Mouse (Mus musculus) embryonic facial prominence, embryonic 14.5 days (tissue): ENCODE data around the gene Nhp2. TPM values are rescaled to one million over a fixed set of nuclear protein-coding genes. Genes with fewer than 3 reads are reported as not detected.
A peak's percentile ranks its signal among the peaks of the same experiment; 100 is the strongest.

Experiments used
- ATAC-seq: fragments of 200-750 bp; cut with Nextera tagmentation; 2 replicates; pipeline ENCODE4 v1.8.0; 2017; ENCODE audit warnings: low read depth, moderate number of reproducible peaks, moderate TSS enrichment
- DNase-seq: peaks from one replicate; pipeline ENCODE4 v3.0.0-alpha.2; 2015; ENCODE audit warnings: low spot score
- H3K27ac ChIP-seq: fragments of 300-500 bp; sonication (generic); replicated peaks from 2 replicates; pipeline ENCODE4 v1.5.1; 2014; ENCODE audit warnings: low read depth, mild to moderate bottlenecking, low read length, moderate library complexity
- H3K27me3 ChIP-seq: fragments of 300-500 bp; sonication (generic); replicated peaks from 2 replicates; pipeline ENCODE4 v1.6.1; 2014; ENCODE audit warnings: low read length; ENCODE audit not compliant: control insufficient read depth, insufficient read depth
- H3K36me3 ChIP-seq: fragments of 300-500 bp; sonication (generic); 2 replicates; pipeline ENCODE4 v1.6.1; 2014; ENCODE audit warnings: low read length, mixed read lengths; ENCODE audit not compliant: control insufficient read depth, insufficient read depth
- H3K4me1 ChIP-seq: fragments of 300-500 bp; sonication (generic); 2 replicates; pipeline ENCODE4 v1.6.1; 2014; ENCODE audit warnings: antibody characterized with exemption, low read length; ENCODE audit not compliant: control insufficient read depth, insufficient read depth
- H3K4me2 ChIP-seq: fragments of 300-500 bp; sonication (generic); 2 replicates; pipeline ENCODE4 v1.6.1; 2014; ENCODE audit warnings: low read depth, mild to moderate bottlenecking, low read length, moderate library complexity, mixed read lengths
- H3K4me3 ChIP-seq: fragments of 300-500 bp; sonication (generic); 2 replicates; pipeline ENCODE4 v1.5.1; 2014; ENCODE audit warnings: low read depth, mild to moderate bottlenecking, low read length
- H3K9ac ChIP-seq: fragments of 300-500 bp; sonication (generic); 2 replicates; pipeline ENCODE4 v1.6.1; 2014; ENCODE audit warnings: low read depth, mild to moderate bottlenecking, low read length, moderate library complexity, mixed read lengths
- H3K9me3 ChIP-seq: fragments of 300-500 bp; sonication (generic); 2 replicates; pipeline ENCODE4 v1.6.1; 2016; ENCODE audit warnings: low read length; ENCODE audit not compliant: control insufficient read depth
- WGBS: fragments of 180-500 bp; shearing (Covaris S2); extraction: QIAGEN DNeasy Blood & Tissue Kit; methylation state at CpG from one replicate; pipeline ENCODE4 v1.1.7; 2014; 5-methylcytosine and 5-hydroxymethylcytosine counted together
- polyA plus RNA-seq: library from polyadenylated mRNA; unstranded; fragments of >200 nt; fragmentation: Nextera tagmentation; extraction: Ambion mirVana; gene quantifications from 2 replicates; pipeline ENCODE4 v1.2.1, GENCODE M21; 2014

The Nhp2 gene
- polyA plus RNA-seq, 1 experiment from 2014 or later, result 158 TPM

DNA sequence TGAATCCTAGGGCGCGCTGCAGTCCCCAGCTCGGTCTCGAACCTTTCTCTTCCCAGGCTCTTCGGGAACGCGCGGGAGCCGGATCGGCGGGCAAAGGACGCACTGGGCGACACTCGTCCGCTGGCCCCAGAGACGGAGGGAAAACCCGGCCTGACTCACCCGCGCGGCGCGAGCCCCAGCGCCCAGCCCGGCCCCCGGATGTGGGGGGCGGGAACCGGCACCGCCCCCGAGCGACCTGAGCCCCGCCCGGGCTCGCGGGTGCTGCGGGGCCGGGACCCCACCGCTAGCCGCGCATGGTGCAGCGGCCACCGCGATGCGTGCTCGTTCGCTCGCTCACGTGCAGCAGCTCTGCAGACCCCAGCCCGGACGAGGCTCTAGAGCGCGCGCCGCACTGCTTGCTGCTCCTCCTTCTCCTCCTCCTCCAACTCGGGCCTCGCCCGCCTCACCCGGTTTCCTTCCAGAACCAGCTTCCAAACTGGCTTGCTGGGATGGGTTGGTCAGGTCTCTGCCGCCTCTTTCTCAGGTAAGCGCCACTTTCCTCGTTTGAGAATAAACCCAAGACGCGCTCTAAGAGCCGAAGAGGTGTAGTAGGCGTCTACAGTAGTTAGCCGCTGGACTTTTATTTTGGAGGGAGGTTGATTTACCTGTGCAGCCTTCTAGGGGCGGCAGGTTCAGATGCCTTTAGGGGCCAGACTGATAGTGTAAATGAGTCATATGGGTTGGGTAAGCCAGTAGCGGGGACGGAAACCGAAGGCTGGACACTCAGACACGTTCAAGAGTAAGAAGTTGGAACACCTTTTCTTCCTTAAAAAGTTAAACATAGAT, 31.4 kb downstream of the Nhp2 start, which contains the start of the genes N4bp3 and D930048N14Rik:
Gene N4bp3 (minus strand): TSS at position 152 of the 825 bp plus-strand sequence.
Gene D930048N14Rik (plus strand): TSS at position 264 of the 825 bp plus-strand sequence.
- Histone ChIP-seq H3K36me3 (0 out of 2 replicates have a peak, but pooled peaks cover under 1% of the 10 kb centered on the region), H3K4me1 (peaks cover 19% of the 10 kb centered on the region; the same call in 1 of the 2 replicates), H3K4me2 (peak within 1 kb of the TSS; percentile 95), H3K4me3 (peak within 1 kb of the TSS; percentile 68), H3K9me3 (no peaks in the 10 kb centered on the region), H3K27me3 (no peaks in the 10 kb centered on the region), H3K9ac (peak within 1 kb of the TSS; percentile 79), H3K27ac (peak within 1 kb of the TSS; percentile 30)
- DNase-seq (peak; percentile 71), ATAC-seq (peak; percentile 75)
- WGBS, result 2% methylated on average over 35 of the region's 70 CpGs

DNA sequence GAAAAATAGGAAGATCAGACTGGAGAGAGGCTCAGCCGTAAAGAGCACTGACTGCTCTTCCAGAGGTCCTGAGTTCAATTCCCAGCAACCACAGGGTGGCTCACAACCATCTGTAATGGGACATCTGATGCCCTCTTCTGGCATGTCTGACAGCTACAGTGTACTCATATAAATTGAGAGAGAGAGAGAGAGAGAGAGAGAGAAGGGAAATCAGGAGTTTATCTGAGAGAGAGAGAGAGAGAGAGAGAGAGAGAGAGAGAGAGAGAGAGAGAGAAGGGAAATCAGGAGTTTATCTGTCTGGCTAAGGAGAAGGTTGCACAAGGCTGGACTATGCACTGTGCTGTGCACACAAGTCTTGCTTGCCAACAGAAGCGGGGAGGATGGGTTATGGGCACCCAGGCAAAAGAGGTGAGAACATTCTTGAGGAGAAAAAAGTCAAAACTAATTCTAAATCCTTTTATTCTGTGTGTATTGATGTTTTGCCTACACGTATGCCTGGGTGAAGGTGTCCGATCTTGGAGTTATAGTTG, 33.4 kb downstream of the Nhp2 start:
- DNase-seq, result no peak
- WGBS, result 84% methylated on average over 4 of the region's 4 CpGs
- no peak overlapping the region for H3K27ac ChIP-seq
- no peak overlapping the region for H3K4me2 ChIP-seq
- H3K9me3 ChIP-seq, result no peaks in the 10 kb centered on the region
- no peaks in the 10 kb centered on the region for H3K27me3 ChIP-seq
- no peak overlapping the region for H3K9ac ChIP-seq
- no peaks in the 10 kb centered on the region for H3K36me3 ChIP-seq
- ATAC-seq, result no peak
- no peak overlapping the region for H3K4me3 ChIP-seq
- H3K4me1 ChIP-seq, result peaks cover 19% of the 10 kb centered on the region; the same call in 1 of the 2 replicates

DNA sequence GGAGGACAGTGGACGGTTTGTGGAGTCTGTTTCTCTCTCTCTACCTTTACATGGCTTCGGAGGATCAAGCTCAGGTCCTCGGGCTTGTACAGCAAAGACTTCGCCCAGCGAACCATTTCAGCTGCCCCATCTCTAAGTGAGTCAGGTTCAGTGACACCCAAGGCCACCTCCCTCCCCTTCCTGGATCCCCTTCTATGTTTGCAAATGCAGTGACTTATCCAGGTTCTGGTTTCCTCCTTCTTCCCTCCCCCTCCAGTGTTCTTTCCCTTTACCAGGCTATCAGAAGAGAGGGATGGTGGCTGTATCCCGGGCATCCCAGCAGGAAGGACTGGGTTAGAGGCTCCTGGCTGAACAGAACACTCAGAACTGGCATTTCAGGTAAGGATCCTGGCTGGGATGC, 34.2 kb downstream of the Nhp2 start:
- no peak overlapping the region for H3K4me3 ChIP-seq
- no peak overlapping the region for H3K27ac ChIP-seq
- no peaks in the 10 kb centered on the region for H3K27me3 ChIP-seq
- H3K9me3 ChIP-seq, result no peaks in the 10 kb centered on the region
- no peaks in the 10 kb centered on the region for H3K36me3 ChIP-seq
- no peak overlapping the region for H3K9ac ChIP-seq
- peaks cover 21% of the 10 kb centered on the region for H3K4me1 ChIP-seq
- H3K4me2 ChIP-seq, result no peak overlapping the region
- no peak for ATAC-seq
- 88% methylated on average over 6 of the region's 6 CpGs for WGBS
- no peak for DNase-seq

DNA sequence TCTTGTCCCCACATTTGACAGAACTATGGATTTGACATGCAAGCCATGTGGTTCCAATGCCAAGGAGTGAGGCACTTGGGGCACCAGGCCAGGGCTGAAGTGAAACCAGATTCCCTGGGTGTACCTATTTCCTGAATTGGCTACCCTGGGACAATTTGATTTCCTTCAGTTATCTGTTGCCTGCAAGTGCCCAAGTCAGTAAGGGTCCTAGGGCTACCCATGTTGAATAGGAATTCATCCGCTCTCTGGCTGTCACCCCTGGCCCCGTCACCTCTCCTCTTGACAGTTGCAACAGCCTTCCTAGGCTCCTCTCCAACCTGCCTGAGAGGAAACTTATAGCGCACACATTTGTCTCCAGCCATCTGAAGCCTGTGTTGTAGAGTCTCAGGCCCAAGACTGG, 35.4 kb downstream of the Nhp2 start:
- Histone ChIP-seq H3K27ac (no peak overlapping the region), H3K36me3 (no peaks in the 10 kb centered on the region), H3K9ac (no peak overlapping the region), H3K27me3 (no peaks in the 10 kb centered on the region), H3K9me3 (no peaks in the 10 kb centered on the region), H3K4me2 (no peak overlapping the region), H3K4me1 (peaks cover 14% of the 10 kb centered on the region), H3K4me3 (no peak overlapping the region)
- no peak for DNase-seq
- WGBS, result 77% methylated on average over 3 of the region's 3 CpGs
- ATAC-seq, result no peak

DNA sequence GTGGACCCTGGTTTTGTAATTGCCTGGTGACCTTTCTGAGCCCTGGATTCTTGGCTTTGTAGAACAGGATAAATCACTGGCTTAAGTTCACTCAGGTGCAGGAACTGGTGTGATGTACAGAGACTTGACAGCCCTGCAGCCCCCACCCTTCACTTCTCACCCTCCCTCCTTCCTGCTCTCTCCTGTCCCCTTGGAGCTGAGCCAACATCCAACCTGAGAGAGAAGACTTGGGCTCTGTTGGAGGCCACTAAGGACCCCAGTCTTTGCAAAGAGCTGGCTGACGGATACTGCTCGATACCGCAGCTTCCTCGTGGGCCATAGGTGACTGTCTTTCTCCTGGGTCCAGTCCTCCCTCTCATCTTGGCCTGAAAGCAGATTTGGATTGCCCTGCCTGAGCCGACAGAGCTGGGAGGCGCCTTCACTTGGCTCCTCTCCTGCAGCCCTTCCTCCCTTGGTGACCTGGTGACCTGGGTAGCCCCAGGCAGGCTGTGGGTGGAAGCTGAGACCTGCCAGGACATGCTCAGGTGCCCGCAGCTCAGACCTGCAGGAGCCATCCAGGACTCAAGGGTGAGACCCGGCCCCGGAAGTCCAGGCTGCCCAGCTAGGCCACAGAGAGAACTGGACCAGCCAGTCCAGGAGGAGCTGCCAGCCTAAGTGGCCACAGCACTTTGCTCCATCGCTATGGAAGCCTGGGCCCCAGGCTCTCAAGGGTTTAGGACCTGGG, 37.4 kb downstream of the Nhp2 start:
- Histone ChIP-seq H3K4me1 (peaks cover 14% of the 10 kb centered on the region), H3K27me3 (no peaks in the 10 kb centered on the region), H3K27ac (no peak overlapping the region; the same call in 1 of the 2 replicates), H3K4me2 (no peak overlapping the region), H3K9me3 (no peaks in the 10 kb centered on the region), H3K36me3 (no peaks in the 10 kb centered on the region), H3K9ac (no peak overlapping the region), H3K4me3 (no peak overlapping the region)
- ATAC-seq (no peak), DNase-seq (peak; percentile 53)
- 69% methylated on average over 8 of the region's 10 CpGs for WGBS

DNA sequence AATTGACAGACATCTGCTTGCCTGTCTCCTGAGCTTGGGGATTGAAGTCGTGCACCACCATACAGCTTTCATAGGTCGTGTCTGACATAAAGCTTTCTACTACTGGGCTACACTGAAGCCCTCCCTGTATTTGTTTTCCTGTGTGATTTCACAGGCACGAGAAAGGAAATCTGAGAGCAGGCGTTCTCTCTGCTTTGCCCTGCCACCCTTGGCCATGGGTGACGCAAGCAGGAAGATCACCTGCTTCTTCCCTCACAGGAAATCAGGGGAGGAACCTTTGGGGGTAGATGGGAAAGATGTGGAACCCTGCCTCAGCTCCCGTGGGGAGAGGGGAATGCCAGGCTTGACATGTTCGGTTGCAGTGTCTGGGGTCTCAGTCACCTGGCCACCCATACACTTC, 38.8 kb downstream of the Nhp2 start:
- 18% methylated on average over 7 of the region's 7 CpGs for WGBS
- Histone ChIP-seq H3K27me3 (no peaks in the 10 kb centered on the region), H3K4me3 (no peak overlapping the region), H3K36me3 (no peaks in the 10 kb centered on the region), H3K27ac (no peak overlapping the region; the same call in 1 of the 2 replicates), H3K4me2 (no peak overlapping the region), H3K9me3 (no peaks in the 10 kb centered on the region), H3K4me1 (peaks cover 14% of the 10 kb centered on the region), H3K9ac (peak overlapping the region; percentile 42; the same call in 1 of the 2 replicates)
- ATAC-seq (0 out of 2 replicates have a peak, but pooled peaks have one; percentile 7), DNase-seq (no peak)

DNA sequence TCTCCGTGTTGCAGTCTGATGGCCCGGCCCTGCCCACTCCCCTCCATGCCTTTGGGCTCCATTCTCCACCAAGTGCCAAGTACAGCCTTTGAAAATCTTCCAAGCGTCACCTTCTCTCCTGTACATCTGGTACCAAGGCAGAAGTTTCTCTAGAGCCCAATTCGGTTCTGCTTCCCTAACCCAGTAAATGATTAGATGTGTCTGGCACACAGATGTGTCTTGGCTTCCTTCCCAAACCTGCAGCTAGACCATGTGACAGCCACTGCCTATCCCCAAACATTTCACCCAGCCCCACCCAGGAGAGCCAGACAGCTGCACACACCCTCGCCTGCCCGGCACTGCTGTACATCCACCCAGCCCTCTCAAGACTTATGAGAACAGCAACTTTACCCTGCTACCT, 39.2 kb downstream of the Nhp2 start:
- peak overlapping the region; percentile 42; the same call in 1 of the 2 replicates for H3K9ac ChIP-seq
- DNase-seq (peak; percentile 83), ATAC-seq (peak; percentile 89)
- H3K4me1 ChIP-seq, result peaks cover 14% of the 10 kb centered on the region
- H3K36me3 ChIP-seq, result no peaks in the 10 kb centered on the region
- WGBS, result 21% methylated on average over 6 of the region's 6 CpGs
- H3K27ac ChIP-seq, result no peak overlapping the region; the same call in 1 of the 2 replicates
- no peaks in the 10 kb centered on the region for H3K9me3 ChIP-seq
- H3K4me2 ChIP-seq, result no peak overlapping the region
- no peak overlapping the region for H3K4me3 ChIP-seq
- H3K27me3 ChIP-seq, result no peaks in the 10 kb centered on the region

DNA sequence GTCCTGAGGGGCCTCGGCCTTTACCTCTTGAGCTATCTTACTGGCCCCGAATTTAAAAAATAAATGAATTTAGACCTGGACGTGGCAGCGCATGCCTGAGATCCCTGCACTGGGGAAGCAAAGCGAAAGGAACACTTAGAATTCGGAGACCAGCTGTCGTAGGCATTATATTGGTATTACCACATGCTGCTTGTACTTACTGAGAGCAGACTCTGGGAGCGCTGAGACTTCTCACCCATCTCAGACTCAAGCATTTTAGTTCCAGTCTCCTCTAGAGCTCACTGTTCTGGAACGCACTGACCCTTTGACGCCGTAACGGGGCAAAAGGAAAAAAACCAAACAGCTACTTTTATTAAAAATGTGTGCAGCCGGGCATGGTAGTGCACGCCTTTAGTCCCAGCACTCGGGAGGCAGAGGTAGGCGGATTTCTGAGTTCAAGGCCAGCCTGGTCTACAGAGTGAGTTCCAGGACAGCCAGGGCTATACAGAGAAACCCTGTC, 42.4 kb downstream of the Nhp2 start:
- no peak for ATAC-seq
- H3K9me3 ChIP-seq, result no peaks in the 10 kb centered on the region
- WGBS, result 76% methylated on average over 16 of the region's 16 CpGs

More for the DNA sequence above, 42.4 kb downstream of the Nhp2 start:
- no peak for DNase-seq
- Histone ChIP-seq H3K27me3 (no peaks in the 10 kb centered on the region), H3K4me1 (peaks cover 11% of the 10 kb centered on the region), H3K4me2 (no peak overlapping the region), H3K36me3 (no peaks in the 10 kb centered on the region), H3K9ac (no peak overlapping the region), H3K4me3 (no peak overlapping the region), H3K27ac (no peak overlapping the region)
